Mouse (Mus musculus) liver, postnatal 0 days (tissue): ENCODE data around the gene Itgad.

Experiments used
- CTCF ChIP-seq: sonication (generic); IDR thresholded peaks from 2 replicates; pipeline ENCODE4 v1.5.1; 2016; ENCODE audit warnings: antibody characterized with exemption, low read depth
- EP300 ChIP-seq: IDR thresholded peaks from 2 replicates; pipeline ENCODE4 v1.6.1; 2016; ENCODE audit warnings: antibody characterized with exemption, low read depth, mild to moderate bottlenecking

DNA sequence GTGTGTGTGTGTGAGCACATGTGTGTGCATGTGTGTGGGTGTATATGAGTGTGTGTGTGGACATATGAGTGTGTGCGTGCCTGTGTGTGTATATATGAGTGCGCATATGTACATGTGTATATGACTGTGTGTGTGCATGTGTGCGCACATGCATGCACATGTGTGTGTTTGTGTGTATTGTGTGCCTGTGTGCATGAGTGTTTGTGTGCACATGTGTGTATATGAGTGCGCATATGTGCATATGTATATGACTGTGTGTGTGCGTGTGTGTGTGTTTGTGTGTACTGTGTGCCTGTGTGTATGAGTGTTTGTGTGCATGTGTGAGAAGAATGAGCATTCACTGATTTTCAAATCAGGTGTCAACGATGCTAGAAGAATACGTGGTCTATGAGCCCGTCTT is 50.0 kb downstream of the Itgad start:
- TF ChIP-seq CTCF (no peak), EP300 (no peak)
